Mouse (Mus musculus) forebrain, embryonic 16.5 days (tissue): ENCODE data around the gene Emc6. TPM values are rescaled to one million over a fixed set of nuclear protein-coding genes. Genes with fewer than 3 reads are reported as not detected.
A peak's percentile ranks its signal among the peaks of the same experiment; 100 is the strongest.

ENCODE experiments used
- ATAC-seq: fragments of 200-750 bp; cut with Nextera tagmentation; 2 replicates; pipeline ENCODE4 v1.8.0; 2017; ENCODE audit warnings: mild to moderate bottlenecking, moderate library complexity
- H3K27ac ChIP-seq: fragments of 300-500 bp; sonication (generic); 2 replicates; pipeline ENCODE4 v1.5.1; 2014; ENCODE audit warnings: low read length, control low read depth
- H3K27me3 ChIP-seq: fragments of 300-500 bp; sonication (generic); replicated peaks from 2 replicates; pipeline ENCODE4 v1.6.1; 2014; ENCODE audit warnings: low read length; ENCODE audit not compliant: control insufficient read depth, insufficient read depth
- H3K36me3 ChIP-seq: fragments of 300-500 bp; sonication (generic); 2 replicates; pipeline ENCODE4 v1.6.1; 2014; ENCODE audit not compliant: control insufficient read depth, insufficient read depth
- H3K4me1 ChIP-seq: fragments of 300-500 bp; sonication (generic); replicated peaks from 2 replicates; pipeline ENCODE4 v1.6.1; 2014; ENCODE audit warnings: low read length; ENCODE audit not compliant: control insufficient read depth, insufficient read depth
- H3K4me2 ChIP-seq: fragments of 300-500 bp; sonication (generic); 2 replicates; pipeline ENCODE4 v1.6.1; 2014; ENCODE audit warnings: mild to moderate bottlenecking, low read length, control low read depth
- H3K4me3 ChIP-seq: fragments of 300-500 bp; sonication (generic); replicated peaks from 2 replicates; pipeline ENCODE4 v1.5.1; 2014; ENCODE audit warnings: mild to moderate bottlenecking, low read length, control low read depth
- H3K9ac ChIP-seq: fragments of 300-500 bp; sonication (generic); replicated peaks from 2 replicates; pipeline ENCODE4 v1.6.1; 2014; ENCODE audit warnings: low read depth, low read length, control low read depth
- H3K9me3 ChIP-seq: fragments of 300-500 bp; sonication (generic); 2 replicates; pipeline ENCODE4 v1.6.1; 2016; ENCODE audit warnings: low read length; ENCODE audit not compliant: control insufficient read depth
- WGBS: fragments of 180-500 bp; shearing (Covaris S2); extraction: QIAGEN DNeasy Blood & Tissue Kit; methylation state at CpG from one replicate; pipeline ENCODE4 v1.1.7; 2014; 5-methylcytosine and 5-hydroxymethylcytosine counted together
- polyA plus RNA-seq: library from polyadenylated mRNA; unstranded; fragments of >200 nt; fragmentation: Nextera tagmentation; extraction: Ambion mirVana; gene quantifications from 2 replicates; pipeline ENCODE4 v1.2.1, GENCODE M21; 2015

The Emc6 gene
- polyA plus RNA-seq: 119 and 127 TPM in 2 replicates

GRCm38 (mm10) chr11:73176608-73177508, at the start of gene Emc6, which contains the start of gene Tax1bp3:
Gene Emc6 (minus strand): TSS chr11:73177037.
Gene Tax1bp3 (plus strand): TSS chr11:73177083.
- Histone ChIP-seq H3K4me3 (peak within 1 kb of the TSS; percentile 95), H3K36me3 (peaks cover 2% of the 10 kb centered on the region; the same call in 1 of the 2 replicates), H3K27me3 (no peaks in the 10 kb centered on the region), H3K4me1 (peaks cover 37% of the 10 kb centered on the region), H3K27ac (peak within 1 kb of the TSS; percentile 88), H3K4me2 (peak within 1 kb of the TSS; percentile 85), H3K9me3 (no peaks in the 10 kb centered on the region), H3K9ac (peak within 1 kb of the TSS; percentile 88)
- under 1% methylated on average over 81 of the region's 81 CpGs for WGBS
- ATAC-seq: peak; percentile 98

GRCm38 (mm10) chr11:73225856-73226255, 49.0 kb upstream of the Emc6 start:
- no peak overlapping the region for H3K4me3 ChIP-seq
- no peaks in the 10 kb centered on the region for H3K36me3 ChIP-seq
- ATAC-seq: no peak
- no peaks in the 10 kb centered on the region for H3K4me1 ChIP-seq
- no peak overlapping the region for H3K4me2 ChIP-seq
- H3K9me3 ChIP-seq: 0 out of 2 replicates have a peak, but pooled peaks cover 3% of the 10 kb centered on the region
- no peak overlapping the region for H3K9ac ChIP-seq
- no peaks in the 10 kb centered on the region for H3K27me3 ChIP-seq
- WGBS: 91% methylated on average over 6 of the region's 6 CpGs
- no peak overlapping the region for H3K27ac ChIP-seq

- 66% methylated on average over 2 of the region's 2 CpGs for WGBS
- Histone ChIP-seq H3K9ac (no peak overlapping the region), H3K27me3 (no peaks in the 10 kb centered on the region), H3K4me3 (no peak overlapping the region), H3K9me3 (0 out of 2 replicates have a peak, but pooled peaks cover 2% of the 10 kb centered on the region), H3K4me1 (no peaks in the 10 kb centered on the region), H3K4me2 (no peak overlapping the region), H3K27ac (no peak overlapping the region), H3K36me3 (no peaks in the 10 kb centered on the region)
- ATAC-seq: no peak
Measured at GRCm38 (mm10) chr11:73223966-73224365, 47.1 kb upstream of the Emc6 start.

- no peak for ATAC-seq
- Histone ChIP-seq H3K36me3 (no peaks in the 10 kb centered on the region), H3K9ac (no peak overlapping the region), H3K4me3 (no peak overlapping the region), H3K9me3 (no peaks in the 10 kb centered on the region), H3K4me1 (no peaks in the 10 kb centered on the region), H3K27me3 (no peaks in the 10 kb centered on the region), H3K27ac (no peak overlapping the region), H3K4me2 (no peak overlapping the region)
- 57% methylated on average over 5 of the region's 5 CpGs for WGBS
Measured at GRCm38 (mm10) chr11:73222846-73223245, 46.0 kb upstream of the Emc6 start.

- H3K4me2 ChIP-seq: no peak overlapping the region
- no peak overlapping the region for H3K9ac ChIP-seq
- no peak for ATAC-seq
- H3K4me3 ChIP-seq: no peak overlapping the region
- WGBS: 92% methylated on average over 1 of the region's 1 CpGs
- no peak overlapping the region for H3K27ac ChIP-seq
- no peaks in the 10 kb centered on the region for H3K9me3 ChIP-seq
- H3K4me1 ChIP-seq: no peaks in the 10 kb centered on the region
- H3K27me3 ChIP-seq: no peaks in the 10 kb centered on the region
- H3K36me3 ChIP-seq: no peaks in the 10 kb centered on the region
Measured at GRCm38 (mm10) chr11:73220651-73221050, 43.8 kb upstream of the Emc6 start.

- WGBS: 65% methylated on average over 2 of the region's 2 CpGs
- H3K4me3 ChIP-seq: no peak overlapping the region
- H3K27me3 ChIP-seq: no peaks in the 10 kb centered on the region
- no peak for ATAC-seq
- no peak overlapping the region for H3K4me2 ChIP-seq
- no peaks in the 10 kb centered on the region for H3K36me3 ChIP-seq
- H3K9ac ChIP-seq: no peak overlapping the region
- no peaks in the 10 kb centered on the region for H3K9me3 ChIP-seq
- no peak overlapping the region for H3K27ac ChIP-seq
- H3K4me1 ChIP-seq: no peaks in the 10 kb centered on the region
Measured at GRCm38 (mm10) chr11:73219671-73220070, 42.8 kb upstream of the Emc6 start.

- Histone ChIP-seq H3K4me3 (no peak overlapping the region), H3K9me3 (no peaks in the 10 kb centered on the region), H3K9ac (no peak overlapping the region), H3K36me3 (no peaks in the 10 kb centered on the region), H3K4me2 (no peak overlapping the region), H3K27ac (no peak overlapping the region), H3K27me3 (no peaks in the 10 kb centered on the region), H3K4me1 (no peaks in the 10 kb centered on the region)
- 70% methylated on average over 3 of the region's 3 CpGs for WGBS
- no peak for ATAC-seq
Measured at GRCm38 (mm10) chr11:73213956-73214355, 37.1 kb upstream of the Emc6 start.

- Histone ChIP-seq H3K4me2 (no peak overlapping the region), H3K4me1 (no peaks in the 10 kb centered on the region), H3K27ac (no peak overlapping the region), H3K36me3 (no peaks in the 10 kb centered on the region), H3K27me3 (no peaks in the 10 kb centered on the region), H3K9ac (no peak overlapping the region), H3K4me3 (no peak overlapping the region), H3K9me3 (no peaks in the 10 kb centered on the region)
- WGBS: 94% methylated on average over 2 of the region's 2 CpGs
- no peak for ATAC-seq
Measured at GRCm38 (mm10) chr11:73207621-73208020, 30.8 kb upstream of the Emc6 start.

- H3K9ac ChIP-seq: no peak overlapping the region
- no peak for ATAC-seq
- H3K36me3 ChIP-seq: no peaks in the 10 kb centered on the region
- H3K4me2 ChIP-seq: no peak overlapping the region
- no peak overlapping the region for H3K27ac ChIP-seq
- H3K4me3 ChIP-seq: no peak overlapping the region
- 85% methylated on average over 7 of the region's 7 CpGs for WGBS
- no peaks in the 10 kb centered on the region for H3K27me3 ChIP-seq
- H3K9me3 ChIP-seq: no peaks in the 10 kb centered on the region
- H3K4me1 ChIP-seq: no peaks in the 10 kb centered on the region
Measured at GRCm38 (mm10) chr11:73205194-73205593, 28.4 kb upstream of the Emc6 start.
